In the genomic region with DNA sequence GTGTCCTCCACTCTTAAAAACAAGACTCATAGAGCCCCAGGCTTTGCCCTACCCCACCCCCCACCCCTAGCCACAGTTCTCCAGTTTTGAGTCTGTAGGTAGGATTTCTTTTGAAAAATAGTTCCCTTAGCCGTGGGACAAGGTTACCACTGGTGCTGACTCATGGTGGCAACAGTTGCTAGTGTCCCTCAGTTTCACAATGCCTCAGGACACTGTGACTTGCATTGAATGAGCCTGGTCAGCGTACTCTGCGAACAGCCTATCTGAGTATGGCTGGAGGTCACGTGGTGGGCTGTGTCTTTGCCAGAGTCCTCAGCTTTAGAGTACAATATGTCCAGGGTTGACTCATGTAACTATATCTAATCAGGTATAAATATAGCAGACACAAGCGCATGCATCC, we compare ENCODE assay signal across 17 mouse cellular contexts.
A peak's percentile ranks its signal among the peaks of the same experiment; 100 is the strongest.
DNase-seq lines count a peak whose midpoint lies in the region; ATAC-seq and TF ChIP-seq lines count a peak whose summit lies in the region.
"Had no signal": no experiment of that assay in that cellular context is flagged by ENCODE, and none has a peak within 500 bp of the region (broad histone marks: within the 10 kb centered on the region; RNA-seq: fewer than 3 reads in every experiment).

No protein-coding gene starts in this region.

- no peaks in the 10 kb centered on the region for H3K79me2 ChIP-seq in heart, adult 2 months (replicated peaks; ENCODE audit: control insufficient read depth, insufficient read depth, low read length)

- H3K36me3 ChIP-seq in heart, adult 2 months (ENCODE audit: control insufficient read depth, insufficient read depth, low read length) = peaks cover 5% of the 10 kb centered on the region
- H3K36me3 ChIP-seq in heart, embryonic 11.5 days (ENCODE audit: control insufficient read depth, insufficient read depth, low read length) = no peaks in the 10 kb centered on the region

- DNase-seq in heart, adult 2 months = peak; percentile 56 to 77
- DNase-seq in R1 (ENCODE audit: low read depth, low spot score) = peak; percentile 36
- peak; percentile 67 for DNase-seq in heart, postnatal 4 days
- DNase-seq in T-cell, adult 2 months (ENCODE audit: low spot score) = no peak
- DNase-seq in spleen, postnatal 4 days (ENCODE audit: low spot score in 2 of 2) = no peak
- no peak for DNase-seq in spleen, postnatal 10 days (ENCODE audit: low spot score in 2 of 2)
- DNase-seq: cerebellum, adult 9-11 months; kidney, adult 9 months; lung, adult 2 months; thymus, postnatal 4 days had no signal

- no peak for TF ChIP-seq CTCF in heart, adult 2 months (IDR thresholded peaks at IDR 0.05)

- H3K9me3 ChIP-seq in heart, embryonic 11.5 days (replicated peaks; ENCODE audit: control insufficient read depth, low read length) = no peaks in the 10 kb centered on the region
- H3K9me3 ChIP-seq: embryonic facial prominence, embryonic 13.5 days; forebrain, embryonic 13.5 days; limb, embryonic 12.5 days had no signal

- WGBS in heart, adult 2 months = 58% methylated on average over 5 of the region's 5 CpGs
- WGBS in heart, embryonic 11.5 days (ENCODE audit: insufficient replicate concordance) = 70% methylated on average over 5 of the region's 5 CpGs

- ATAC-seq in heart, embryonic 11.5 days (replicated peaks; ENCODE audit: insufficient number of reproducible peaks, low FRiP score, low TSS enrichment) = no peak
- ATAC-seq in granulocyte monocyte progenitor cell, adult 5-6 weeks (replicated peaks; ENCODE audit: poor library complexity, severe bottlenecking) = peak; percentile 94
- ATAC-seq: CD4-positive, CD25-positive, alpha-beta regulatory T cell, adult 4 months; forebrain, embryonic 13.5 days had no signal

- intact Hi-C loops in heart, adult 2 months (cut with DNase I) = no loop called here

- no peak overlapping the region for H3K9ac ChIP-seq in heart, adult 2 months (ENCODE audit: low read depth, low read length)
- no peak overlapping the region for H3K9ac ChIP-seq in heart, embryonic 11.5 days (ENCODE audit: low read depth, low read length)
- H3K9ac ChIP-seq: embryonic facial prominence, embryonic 13.5 days; forebrain, embryonic 13.5 days; limb, embryonic 12.5 days had no signal

- H3K4me1 ChIP-seq in heart, adult 2 months (ENCODE audit: control insufficient read depth, insufficient read depth, low read length) = peaks cover 3% of the 10 kb centered on the region
- 0 out of 2 replicates have a peak, but pooled peaks cover 2% of the 10 kb centered on the region for H3K4me1 ChIP-seq in heart, embryonic 11.5 days (ENCODE audit: control insufficient read depth, insufficient read depth, low read length)
- H3K4me1 ChIP-seq: limb, embryonic 12.5 days had no signal

- no peak overlapping the region for H3K4me3 ChIP-seq in heart, adult 2 months
- H3K4me3 ChIP-seq in heart, embryonic 11.5 days (ENCODE audit: low read depth, low read length) = no peak overlapping the region
- H3K4me3 ChIP-seq: embryonic facial prominence, embryonic 13.5 days; forebrain, embryonic 13.5 days; limb, embryonic 12.5 days had no signal

- no peak; the same call in 1 of the 2 replicates for TF ChIP-seq POLR2A in heart, adult 2 months (IDR thresholded peaks at IDR 0.05; ENCODE audit: insufficient read depth, low read depth, low read length)

- H3K27me3 ChIP-seq in heart, adult 2 months (ENCODE audit: control insufficient read depth, insufficient read depth, low read length) = no peaks in the 10 kb centered on the region
- H3K27me3 ChIP-seq in heart, embryonic 11.5 days (ENCODE audit: control insufficient read depth, insufficient read depth, low read length) = no peaks in the 10 kb centered on the region
- H3K27me3 ChIP-seq: embryonic facial prominence, embryonic 13.5 days; forebrain, embryonic 13.5 days; limb, embryonic 12.5 days had no signal

- TF ChIP-seq EP300 in heart, adult 2 months (IDR thresholded peaks at IDR 0.05; ENCODE audit: insufficient read depth, low read depth, low read length) = peak; percentile 92

- H3K4me2 ChIP-seq in heart, embryonic 11.5 days = no peak overlapping the region
- H3K4me2 ChIP-seq: embryonic facial prominence, embryonic 13.5 days; forebrain, embryonic 13.5 days; limb, embryonic 12.5 days; midbrain, embryonic 11.5 days had no signal

- H3K27ac ChIP-seq in heart, adult 2 months = peak overlapping the region; percentile 77
- no peak overlapping the region for H3K27ac ChIP-seq in heart, embryonic 11.5 days (ENCODE audit: low read depth, low read length)
- H3K27ac ChIP-seq: embryonic facial prominence, embryonic 13.5 days; forebrain, embryonic 13.5 days; limb, embryonic 12.5 days had no signal

Comparison
In these comparisons a context has a peak if more than half of its experiments do, and no peak if none do; other contexts are left out.
1. DNase-seq: peak in heart, adult 2 months (2 of 2), R1 (single experiment) and heart, postnatal 4 days (single experiment); none in T-cell, adult 2 months (single experiment), spleen, postnatal 4 days (0 of 2) and spleen, postnatal 10 days (0 of 2).